Mouse (Mus musculus): Measurements from ENCODE around the gene Frmd4a.

- TF ChIP-seq CTCF (IDR thresholded peaks at IDR 0.05; ENCODE audit: low read depth, low read length) (no peak), TAL1 (conservative IDR thresholded peaks at IDR 0.05; ENCODE audit: low read depth, low read length) (no peak), POLR2AphosphoS5 (IDR thresholded peaks at IDR 0.05; ENCODE audit: insufficient replicate concordance, low read depth, low read length) (no peak), GATA1 (IDR thresholded peaks at IDR 0.05; ENCODE audit: borderline replicate concordance, low read length) (no peak), GATA2 (IDR thresholded peaks at IDR 0.05; ENCODE audit: borderline replicate concordance, low read depth, low read length) (no peak)
These were observed 135.7 kb downstream of the Frmd4a start for GRCm38 (mm10) chr2:4153131-4153631.

Data from G1E (cell line).